Mouse (Mus musculus) hindbrain, embryonic 15.5 days (tissue): ENCODE data around the gene Adgrf5. TPM values are rescaled to one million over a fixed set of nuclear protein-coding genes. Genes with fewer than 3 reads are reported as not detected.
"Not testable (repeated sequence)": the region's sequence is repeated elsewhere in the genome, so short reads cannot be mapped to it uniquely, and the experiment has no call there.

ENCODE experiments used
- ATAC-seq: fragments of 200-750 bp; cut with Nextera tagmentation; 2 replicates; pipeline ENCODE4 v1.8.0; 2017; ENCODE audit warnings: low read depth, moderate number of reproducible peaks, moderate TSS enrichment; ENCODE audit not compliant: low FRiP score
- H3K27ac ChIP-seq: fragments of 300-500 bp; sonication (generic); replicated peaks from 2 replicates; pipeline ENCODE4 v1.5.1; 2015; ENCODE audit warnings: mild to moderate bottlenecking, inconsistent platforms
- H3K27me3 ChIP-seq: fragments of 300-500 bp; sonication (generic); 2 replicates; pipeline ENCODE4 v1.6.1; 2015; ENCODE audit warnings: control low read depth, inconsistent platforms
- H3K36me3 ChIP-seq: fragments of 300-500 bp; sonication (generic); 2 replicates; pipeline ENCODE4 v1.6.1; 2015; ENCODE audit warnings: control low read depth, inconsistent platforms
- H3K4me1 ChIP-seq: fragments of 300-500 bp; sonication (generic); replicated peaks from 2 replicates; pipeline ENCODE4 v1.6.1; 2015; ENCODE audit warnings: control low read depth, inconsistent platforms
- H3K4me2 ChIP-seq: fragments of 300-500 bp; sonication (generic); 2 replicates; pipeline ENCODE4 v1.6.1; 2015; ENCODE audit warnings: moderate library complexity, mild to moderate bottlenecking, inconsistent platforms
- H3K4me3 ChIP-seq: fragments of 300-500 bp; sonication (generic); 2 replicates; pipeline ENCODE4 v1.5.1; 2015; ENCODE audit warnings: mild to moderate bottlenecking, inconsistent platforms
- H3K9ac ChIP-seq: fragments of 300-500 bp; sonication (generic); 2 replicates; pipeline ENCODE4 v1.6.1; 2015; ENCODE audit warnings: inconsistent platforms
- H3K9me3 ChIP-seq: fragments of 300-500 bp; sonication (generic); 2 replicates; pipeline ENCODE4 v1.6.1; 2016; ENCODE audit warnings: control low read depth, inconsistent platforms
- WGBS: fragments of 180-500 bp; shearing (Covaris S2); methylation state at CpG from one replicate; pipeline ENCODE4 v1.1.7; 2015; 5-methylcytosine and 5-hydroxymethylcytosine counted together
- polyA plus RNA-seq: library from polyadenylated mRNA; unstranded; fragments of >200 nt; fragmentation: Nextera tagmentation; extraction: Ambion mirVana; gene quantifications from 2 replicates; pipeline ENCODE4 v1.2.1, GENCODE M21; 2015

The Adgrf5 gene
- polyA plus RNA-seq, 1 experiment from 2014 or later: 9.0 TPM

DNA sequence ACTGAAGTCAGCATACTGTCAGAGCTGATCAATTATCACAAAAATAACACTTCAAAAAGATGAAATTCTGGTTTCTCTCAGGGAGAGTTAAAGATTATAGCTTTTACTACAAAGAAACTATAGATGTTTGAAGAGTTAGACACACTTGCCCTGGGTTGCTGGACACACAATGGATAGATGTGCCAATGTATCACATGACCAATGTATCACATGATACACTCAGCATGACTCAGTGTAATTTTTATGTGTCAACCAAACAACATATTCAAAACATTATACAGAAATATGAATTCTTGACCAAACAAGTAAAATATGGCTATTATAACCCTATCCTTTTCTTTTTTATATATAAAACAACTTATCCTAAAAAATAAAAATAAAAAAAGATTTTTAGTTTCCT, 117.4 kb downstream of the Adgrf5 start:
- no peaks in the 10 kb centered on the region for H3K36me3 ChIP-seq
- no peaks in the 10 kb centered on the region for H3K27me3 ChIP-seq

DNA sequence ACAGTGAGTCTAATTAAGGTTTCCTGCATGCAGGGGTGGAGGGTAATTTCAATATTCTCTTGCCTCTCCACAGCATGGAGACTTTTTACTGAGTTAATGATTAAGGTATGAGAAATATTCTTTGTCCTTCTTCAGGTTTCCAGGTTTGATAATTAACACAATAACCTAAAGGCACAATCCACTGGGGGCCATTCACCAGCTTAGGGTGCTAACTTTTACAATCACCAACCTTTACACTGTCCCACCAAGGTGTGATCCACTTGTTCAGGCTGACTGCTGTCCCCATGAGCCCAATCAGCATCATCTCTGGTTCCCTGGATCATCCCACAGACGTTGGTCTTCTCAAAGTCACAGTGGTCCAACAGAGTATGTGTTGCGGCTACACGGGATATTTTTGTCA, 125.7 kb downstream of the Adgrf5 start:
- Histone ChIP-seq H3K9me3 (no peaks in the 10 kb centered on the region), H3K27ac (no peak overlapping the region), H3K4me3 (no peak overlapping the region), H3K9ac (no peak overlapping the region), H3K27me3 (no peaks in the 10 kb centered on the region), H3K4me2 (no peak overlapping the region), H3K4me1 (no peaks in the 10 kb centered on the region), H3K36me3 (no peaks in the 10 kb centered on the region)
- ATAC-seq: no peak
- WGBS: 87% methylated on average over 3 of the region's 3 CpGs

More for the DNA sequence above, 117.4 kb downstream of the Adgrf5 start:
- no peaks in the 10 kb centered on the region for H3K9me3 ChIP-seq
- H3K9ac ChIP-seq: no peak overlapping the region
- no peak overlapping the region for H3K4me3 ChIP-seq
- H3K4me2 ChIP-seq: no peak overlapping the region
- no peak overlapping the region for H3K27ac ChIP-seq
- no peak for ATAC-seq
- H3K4me1 ChIP-seq: no peaks in the 10 kb centered on the region

DNA sequence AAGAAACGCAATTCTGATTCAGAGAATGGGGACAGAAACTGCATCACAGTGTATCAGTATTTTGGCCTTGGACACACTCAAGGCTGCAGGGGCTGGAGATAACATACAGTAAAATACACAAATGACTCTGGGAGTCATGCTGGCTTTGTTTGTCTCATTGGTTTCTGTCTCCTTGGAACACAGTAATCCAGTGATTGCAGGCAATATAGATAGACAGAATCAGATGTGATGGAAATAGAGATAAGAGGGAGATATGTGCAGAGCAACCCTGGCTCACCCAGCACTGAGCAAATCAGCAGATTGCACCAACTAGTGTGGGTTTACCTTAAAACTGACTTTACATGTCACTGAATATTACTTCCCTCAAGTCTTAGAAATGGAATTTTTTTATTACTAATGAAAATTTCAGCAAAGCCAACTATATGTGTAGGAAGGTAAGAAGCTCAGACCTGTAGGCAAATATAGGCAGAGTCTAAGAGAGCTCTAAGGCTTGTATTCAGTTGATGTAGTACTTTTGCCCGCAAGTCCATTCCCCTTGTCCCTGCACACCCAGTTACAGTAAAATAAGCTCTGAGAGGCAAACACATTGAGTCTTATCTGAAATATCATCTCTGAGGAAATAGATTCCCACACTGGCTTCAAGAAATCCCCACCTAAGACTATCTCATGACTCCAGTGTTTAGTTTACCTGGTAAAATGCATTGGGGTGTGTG, 128.3 kb downstream of the Adgrf5 start:
- Histone ChIP-seq H3K9me3 (no peaks in the 10 kb centered on the region), H3K4me1 (no peaks in the 10 kb centered on the region), H3K27me3 (no peaks in the 10 kb centered on the region), H3K27ac (no peak overlapping the region), H3K36me3 (no peaks in the 10 kb centered on the region), H3K4me3 (no peak overlapping the region), H3K4me2 (no peak overlapping the region), H3K9ac (no peak overlapping the region)
- ATAC-seq: no peak
- WGBS: 98% methylated on average over 2 of the region's 2 CpGs

DNA sequence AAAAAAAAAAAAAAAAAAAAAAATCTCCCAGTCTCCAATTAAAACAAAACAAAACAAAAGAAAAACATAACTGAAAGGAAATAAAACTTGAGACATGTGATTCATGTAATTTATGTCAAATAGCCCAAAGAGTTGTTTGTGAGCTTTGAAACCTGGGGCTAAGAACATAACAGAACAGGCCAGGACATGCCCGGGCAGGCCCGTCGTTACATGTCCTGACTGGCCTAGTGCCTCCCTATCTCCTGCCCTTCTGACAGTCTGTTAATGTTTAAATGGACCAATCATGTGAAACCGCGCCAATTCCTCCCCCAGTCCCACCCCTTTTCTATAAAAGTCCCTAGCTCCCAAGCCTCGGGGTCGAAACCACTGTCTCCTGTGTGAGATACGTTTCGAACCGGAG, 130.1 kb downstream of the Adgrf5 start:
- H3K9ac ChIP-seq, H3K4me2 ChIP-seq, H3K4me1 ChIP-seq, ATAC-seq, H3K4me3 ChIP-seq, H3K36me3 ChIP-seq, H3K27ac ChIP-seq, H3K27me3 ChIP-seq, H3K9me3 ChIP-seq: not testable (repeated sequence)
- 95% methylated on average over 10 of the region's 10 CpGs for WGBS

DNA sequence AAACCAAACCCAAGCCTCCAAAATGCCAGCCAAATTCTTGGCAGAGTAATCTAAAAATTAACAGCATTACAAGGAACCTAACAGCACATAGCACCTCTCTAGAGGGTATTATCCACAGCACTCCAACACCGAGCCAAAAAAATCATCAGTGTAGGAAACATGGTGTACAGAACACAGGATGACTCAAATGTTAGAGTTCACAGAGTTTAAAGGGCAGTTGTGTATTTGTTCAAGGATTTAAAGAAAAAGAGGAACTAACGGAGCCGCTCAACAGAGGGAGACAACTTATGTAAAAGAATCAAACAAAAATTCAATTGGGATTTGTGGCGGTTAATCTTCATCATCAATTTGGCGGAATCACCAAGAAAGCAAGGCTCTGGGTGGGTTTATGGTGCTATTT, 135.3 kb downstream of the Adgrf5 start:
- no peak for ATAC-seq
- WGBS: 90% methylated on average over 5 of the region's 5 CpGs
- Histone ChIP-seq H3K27me3 (no peaks in the 10 kb centered on the region), H3K9me3 (no peaks in the 10 kb centered on the region), H3K4me2 (no peak overlapping the region), H3K9ac (no peak overlapping the region), H3K4me3 (no peak overlapping the region), H3K4me1 (no peaks in the 10 kb centered on the region), H3K36me3 (no peaks in the 10 kb centered on the region), H3K27ac (no peak overlapping the region)

DNA sequence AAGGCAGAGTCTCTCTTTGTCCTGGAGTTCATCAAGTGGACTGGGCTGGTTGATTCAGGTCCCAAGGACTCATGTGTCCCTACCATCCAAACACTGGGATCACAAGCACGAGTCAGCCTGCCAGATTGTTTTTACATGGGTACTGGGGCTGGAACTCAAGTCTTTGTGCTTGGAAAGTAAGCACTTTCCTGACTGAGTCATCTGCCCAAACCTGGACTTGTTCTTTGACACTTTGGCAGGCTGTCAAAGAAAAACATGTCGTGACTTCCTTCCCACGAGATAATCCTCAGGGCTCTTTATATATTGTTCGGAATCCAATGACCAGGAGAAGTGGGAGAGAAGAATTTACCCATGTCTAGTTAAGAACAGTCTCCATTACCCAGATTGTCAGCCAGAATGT, 137.3 kb downstream of the Adgrf5 start:
- H3K4me3 ChIP-seq: no peak overlapping the region
- ATAC-seq: no peak
- H3K27ac ChIP-seq: no peak overlapping the region
- H3K9ac ChIP-seq: no peak overlapping the region
- H3K4me2 ChIP-seq: no peak overlapping the region
- no peaks in the 10 kb centered on the region for H3K36me3 ChIP-seq
- H3K4me1 ChIP-seq: no peaks in the 10 kb centered on the region
- 78% methylated on average over 4 of the region's 4 CpGs for WGBS
- no peaks in the 10 kb centered on the region for H3K27me3 ChIP-seq
- H3K9me3 ChIP-seq: no peaks in the 10 kb centered on the region

DNA sequence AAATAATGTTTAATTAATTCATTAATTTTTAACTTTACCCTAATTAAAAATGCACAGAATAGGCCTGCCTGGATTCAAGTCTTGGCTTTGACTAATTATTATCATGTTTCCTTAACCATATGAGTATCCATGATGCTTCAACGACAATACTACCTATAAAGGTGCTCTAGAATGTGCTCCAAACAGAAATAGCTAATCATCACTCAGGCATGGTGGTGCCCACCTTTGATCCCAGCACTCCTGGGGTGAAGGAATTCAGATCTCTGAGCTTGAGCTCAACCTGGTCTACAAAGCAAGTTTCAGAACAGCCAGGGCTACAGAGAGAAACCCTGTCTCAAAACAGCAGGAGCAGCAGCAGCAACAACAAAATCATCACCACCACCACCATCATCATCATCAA, 140.3 kb downstream of the Adgrf5 start:
- H3K9me3 ChIP-seq: no peaks in the 10 kb centered on the region
- 83% methylated on average over 1 of the region's 1 CpGs for WGBS
- H3K4me2 ChIP-seq: no peak overlapping the region
- H3K27me3 ChIP-seq: no peaks in the 10 kb centered on the region
- no peaks in the 10 kb centered on the region for H3K36me3 ChIP-seq
- no peaks in the 10 kb centered on the region for H3K4me1 ChIP-seq
- H3K27ac ChIP-seq: no peak overlapping the region
- H3K9ac ChIP-seq: no peak overlapping the region
- no peak overlapping the region for H3K4me3 ChIP-seq
- no peak for ATAC-seq

DNA sequence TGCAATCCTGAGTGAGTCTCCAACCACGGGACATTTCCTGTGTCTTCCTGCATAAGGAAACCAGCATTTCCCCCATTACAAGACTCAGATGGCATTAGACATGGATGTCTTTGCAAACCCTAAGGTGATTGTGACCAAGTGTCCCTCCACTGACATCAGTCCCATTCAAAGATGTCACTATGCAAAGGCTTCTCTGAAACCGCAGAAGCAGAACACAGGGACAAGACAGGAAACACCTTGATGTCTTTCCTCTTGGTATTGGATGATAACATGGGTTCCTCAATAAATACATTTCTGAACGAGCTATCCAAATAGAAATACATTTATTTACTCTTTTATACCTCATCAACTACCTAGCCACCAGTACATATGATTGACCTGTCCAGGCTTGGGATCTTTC, 141.0 kb downstream of the Adgrf5 start:
- H3K4me3 ChIP-seq: no peak overlapping the region
- WGBS: 80% methylated on average over 3 of the region's 3 CpGs
- no peak overlapping the region for H3K9ac ChIP-seq
- no peak overlapping the region for H3K27ac ChIP-seq
- no peak for ATAC-seq
- no peaks in the 10 kb centered on the region for H3K36me3 ChIP-seq
- H3K4me1 ChIP-seq: no peaks in the 10 kb centered on the region
- H3K4me2 ChIP-seq: no peak overlapping the region
- H3K27me3 ChIP-seq: no peaks in the 10 kb centered on the region
- no peaks in the 10 kb centered on the region for H3K9me3 ChIP-seq

DNA sequence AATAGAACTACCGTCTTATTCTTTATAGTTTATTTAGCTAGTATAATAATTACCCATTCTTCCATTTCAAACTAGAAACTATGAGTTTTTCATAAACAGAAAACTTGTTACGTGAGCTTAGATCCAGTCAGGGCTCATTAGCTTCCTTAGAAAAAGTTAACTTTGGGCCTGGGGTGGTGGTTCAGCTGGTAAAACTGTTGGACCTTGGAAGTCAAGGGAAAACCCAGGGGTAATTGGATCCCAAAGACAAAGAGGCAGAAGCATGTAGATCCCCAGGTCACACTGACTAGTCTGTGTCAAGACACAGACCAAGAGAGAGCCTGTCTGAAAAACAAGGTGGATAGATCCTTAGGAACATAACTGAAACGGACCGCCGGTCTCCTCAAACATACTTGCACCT, 141.4 kb downstream of the Adgrf5 start:
- Histone ChIP-seq H3K9ac (no peak overlapping the region), H3K27ac (no peak overlapping the region), H3K4me1 (no peaks in the 10 kb centered on the region), H3K9me3 (no peaks in the 10 kb centered on the region), H3K4me3 (no peak overlapping the region), H3K36me3 (no peaks in the 10 kb centered on the region), H3K27me3 (no peaks in the 10 kb centered on the region), H3K4me2 (no peak overlapping the region)
- no peak for ATAC-seq
- WGBS: 98% methylated on average over 5 of the region's 5 CpGs

DNA sequence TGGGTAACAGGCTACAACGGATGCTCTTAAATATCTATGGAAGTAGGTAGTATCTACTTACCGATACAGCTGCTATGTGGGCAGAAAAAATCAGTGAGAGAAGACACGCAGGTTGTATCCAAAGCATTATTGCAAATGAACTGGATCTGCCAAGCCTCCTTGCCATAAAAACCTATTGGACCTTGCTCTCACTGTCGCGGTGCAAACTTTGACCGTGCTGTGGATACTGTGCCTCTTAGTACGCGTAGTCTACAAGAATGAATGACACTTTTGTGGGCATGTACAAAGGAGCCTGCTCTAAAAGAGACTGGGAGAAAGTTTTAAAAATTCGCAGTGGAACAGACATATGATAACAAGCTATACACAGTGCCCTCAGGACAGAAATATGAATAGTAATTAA, 142.3 kb downstream of the Adgrf5 start, which contains the start of gene Mep1a:
Gene Mep1a (minus strand): TSS at position 221 of the 400 bp plus-strand sequence.
- no peaks in the 10 kb centered on the region for H3K36me3 ChIP-seq
- H3K4me2 ChIP-seq: no peak within 1 kb of the TSS
- 84% methylated on average over 9 of the region's 9 CpGs for WGBS
- no peaks in the 10 kb centered on the region for H3K9me3 ChIP-seq
- no peaks in the 10 kb centered on the region for H3K4me1 ChIP-seq
- no peaks in the 10 kb centered on the region for H3K27me3 ChIP-seq
- no peak for ATAC-seq
- no peak within 1 kb of the TSS for H3K27ac ChIP-seq
- no peak within 1 kb of the TSS for H3K4me3 ChIP-seq
- H3K9ac ChIP-seq: no peak within 1 kb of the TSS

DNA sequence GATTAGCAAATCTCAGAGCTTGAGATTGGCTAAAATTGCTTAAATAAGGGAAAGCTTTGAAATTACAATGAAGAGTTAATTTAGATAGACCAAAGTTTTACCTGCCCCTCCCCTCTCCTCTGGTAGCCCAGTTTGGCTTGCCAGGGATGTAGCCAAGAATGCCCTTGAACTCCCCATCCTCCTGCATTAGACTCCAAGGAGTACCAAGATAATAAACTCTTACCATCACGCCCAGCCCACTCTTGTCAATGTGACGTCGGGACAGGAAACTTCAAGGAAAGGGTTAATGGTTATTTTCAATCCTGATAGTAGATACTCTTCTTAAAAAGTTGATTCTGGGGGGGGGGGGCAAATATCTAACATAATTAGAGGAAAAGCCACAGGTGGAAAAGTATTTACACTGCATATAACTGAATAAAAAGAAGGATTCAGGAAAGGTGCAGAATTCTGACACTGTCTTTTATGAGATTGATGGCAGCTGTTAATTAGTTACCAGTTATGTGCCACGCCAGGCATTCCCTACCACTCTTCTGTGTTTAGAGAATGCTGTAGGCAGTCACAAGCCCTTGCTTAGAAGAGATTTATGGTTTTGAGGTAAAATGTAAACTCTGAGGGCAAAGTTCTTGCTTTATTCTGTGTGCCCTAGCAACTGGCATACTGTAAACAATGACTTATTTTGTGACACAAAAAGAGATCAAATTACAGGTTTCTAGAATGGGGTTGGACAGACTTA, 143.8 kb downstream of the Adgrf5 start:
- no peak overlapping the region for H3K4me3 ChIP-seq
- H3K4me1 ChIP-seq: no peaks in the 10 kb centered on the region
- no peaks in the 10 kb centered on the region for H3K27me3 ChIP-seq
- no peak overlapping the region for H3K4me2 ChIP-seq
- H3K9ac ChIP-seq: no peak overlapping the region
- no peak for ATAC-seq
- H3K27ac ChIP-seq: no peak overlapping the region
- H3K36me3 ChIP-seq: no peaks in the 10 kb centered on the region
- no peaks in the 10 kb centered on the region for H3K9me3 ChIP-seq
- WGBS: 72% methylated on average over 4 of the region's 4 CpGs

DNA sequence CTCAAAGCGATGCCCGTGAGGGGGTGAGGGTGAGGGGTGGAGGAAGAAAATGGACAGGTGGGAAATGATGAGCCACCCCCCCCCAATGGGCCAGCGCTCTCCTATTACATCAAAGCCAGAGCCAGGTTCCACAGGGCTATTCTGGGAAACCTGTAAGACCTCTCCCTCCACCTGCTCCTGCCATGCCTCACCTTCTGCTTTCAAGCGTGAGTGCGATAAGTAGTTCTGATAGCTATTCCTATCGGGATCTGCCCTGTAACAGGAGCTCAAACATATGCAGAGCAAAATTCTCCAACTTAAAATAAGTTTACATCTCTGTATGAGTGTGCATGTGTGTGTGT, 144.3 kb downstream of the Adgrf5 start:
- WGBS: 82% methylated on average over 6 of the region's 6 CpGs
- H3K4me2 ChIP-seq: no peak overlapping the region
- no peak overlapping the region for H3K9ac ChIP-seq

More for the DNA sequence above, 144.3 kb downstream of the Adgrf5 start:
- H3K9me3 ChIP-seq: no peaks in the 10 kb centered on the region
- H3K27ac ChIP-seq: no peak overlapping the region
- H3K4me1 ChIP-seq: no peaks in the 10 kb centered on the region
- no peak overlapping the region for H3K4me3 ChIP-seq
- H3K27me3 ChIP-seq: no peaks in the 10 kb centered on the region
- no peaks in the 10 kb centered on the region for H3K36me3 ChIP-seq
- no peak for ATAC-seq
